Comparison of ENCODE assay signal across 12 mouse cellular contexts in genomic region chr6:117956851-117957501, GRCm38 (mm10). TPM values are rescaled to one million over a fixed set of nuclear protein-coding genes. Genes with fewer than 3 reads are reported as not detected.
DNase-seq lines count a peak whose midpoint lies in the region; ATAC-seq and TF ChIP-seq lines count a peak whose summit lies in the region.
"Had no signal": no experiment of that assay in that cellular context is flagged by ENCODE, and none has a peak within 500 bp of the region (broad histone marks: within the 10 kb centered on the region; RNA-seq: fewer than 3 reads in every experiment).

No protein-coding gene starts in this region.

- no peak for DNase-seq in heart, postnatal 25 days (ENCODE audit: low spot score)
- peak; percentile 12 for DNase-seq in ovary, adult 18-20 months (ENCODE audit: low spot score)
- no peak for DNase-seq in ovary, postnatal 10 days (ENCODE audit: low spot score)
- DNase-seq in kidney, adult 9 months: peak; percentile 24
- no peak for DNase-seq in stomach, postnatal 0 days (ENCODE audit: low spot score)
- DNase-seq in cerebellum, postnatal 4 days (ENCODE audit: low spot score in 2 of 2): no peak
- DNase-seq: gastrocnemius, postnatal 36 days had no signal

- 17% methylated on average over 14 of the region's 14 CpGs for WGBS in heart, embryonic 13.5 days
- 20% methylated on average over 14 of the region's 14 CpGs for WGBS in stomach, postnatal 0 days

- no peak overlapping the region for H3K9ac ChIP-seq in heart, embryonic 13.5 days
- H3K9ac ChIP-seq in stomach, postnatal 0 days (ENCODE audit: low read length): no peak overlapping the region
- H3K9ac ChIP-seq: embryonic facial prominence, embryonic 15.5 days; lung, embryonic 15.5 days had no signal

- no peak for TF ChIP-seq EP300 in stomach, postnatal 0 days (optimal IDR thresholded peaks at IDR 0.05)

- intact Hi-C loops in heart, postnatal 25 days (cut with DNase I): no loop called here

- peak; percentile 24; the same call in 1 of the 2 replicates for TF ChIP-seq CTCF in stomach, postnatal 0 days (IDR thresholded peaks at IDR 0.05; ENCODE audit: low read depth)

- H3K27ac ChIP-seq in heart, embryonic 13.5 days (replicated peaks): no peak overlapping the region
- no peak overlapping the region for H3K27ac ChIP-seq in stomach, postnatal 0 days (replicated peaks)
- H3K27ac ChIP-seq: embryonic facial prominence, embryonic 15.5 days; lung, embryonic 15.5 days had no signal

- no peaks in the 10 kb centered on the region for H3K9me3 ChIP-seq in heart, embryonic 13.5 days
- H3K9me3 ChIP-seq in stomach, postnatal 0 days (ENCODE audit: control insufficient read depth, low read length): no peaks in the 10 kb centered on the region
- H3K9me3 ChIP-seq: embryonic facial prominence, embryonic 15.5 days; lung, embryonic 15.5 days had no signal

- H3K36me3 ChIP-seq in heart, embryonic 13.5 days: no peaks in the 10 kb centered on the region
- H3K36me3 ChIP-seq in stomach, postnatal 0 days (ENCODE audit: control insufficient read depth, insufficient read depth, low read length): no peaks in the 10 kb centered on the region
- H3K36me3 ChIP-seq: embryonic facial prominence, embryonic 15.5 days; lung, embryonic 15.5 days had no signal

- ATAC-seq in heart, embryonic 13.5 days (ENCODE audit: extremely low read depth, insufficient number of reproducible peaks, low FRiP score, low TSS enrichment): no peak
- ATAC-seq in stomach, postnatal 0 days (ENCODE audit: low FRiP score, low TSS enrichment): no peak
- ATAC-seq in inflammation-experienced regulatory T-cells, adult 6 months: no peak

- H3K4me1 ChIP-seq in heart, embryonic 13.5 days: peaks cover 5% of the 10 kb centered on the region
- no peaks in the 10 kb centered on the region for H3K4me1 ChIP-seq in stomach, postnatal 0 days (replicated peaks; ENCODE audit: control insufficient read depth, insufficient read depth)
- H3K4me1 ChIP-seq: embryonic facial prominence, embryonic 15.5 days had no signal

- H3K27me3 ChIP-seq in heart, embryonic 13.5 days (replicated peaks): no peaks in the 10 kb centered on the region
- H3K27me3 ChIP-seq in stomach, postnatal 0 days (ENCODE audit: control insufficient read depth, insufficient read depth, low read length): no peaks in the 10 kb centered on the region
- H3K27me3 ChIP-seq: embryonic facial prominence, embryonic 15.5 days; lung, embryonic 15.5 days had no signal

- no peak overlapping the region for H3K4me3 ChIP-seq in heart, embryonic 13.5 days
- no peak overlapping the region for H3K4me3 ChIP-seq in stomach, postnatal 0 days (ENCODE audit: low read depth, low read length)
- H3K4me3 ChIP-seq: embryonic facial prominence, embryonic 15.5 days; lung, embryonic 15.5 days had no signal

- H3K4me2 ChIP-seq in heart, embryonic 13.5 days: peak overlapping the region; percentile 51
- peak overlapping the region; percentile 17; the same call in 1 of the 2 replicates for H3K4me2 ChIP-seq in stomach, postnatal 0 days (replicated peaks; ENCODE audit: low read depth)
- H3K4me2 ChIP-seq: embryonic facial prominence, embryonic 15.5 days; lung, embryonic 15.5 days had no signal

RNA-seq across cellular contexts. Expression of gene Fxyd4, which starts 19.5 kb away (rescaled TPM):
- 1.9 and 2.5 TPM in 2 replicates for polyA plus RNA-seq in heart, embryonic 13.5 days (2015; fragmentation: Nextera tagmentation; extraction: Ambion mirVana)
- not detected for total RNA-seq in heart, postnatal 25 days (2021)
- 4.2 and 5.8 TPM in 2 replicates for polyA plus RNA-seq in stomach, postnatal 0 days (2015; fragmentation: Nextera tagmentation; extraction: Ambion mirVana)
- 10 to 100 TPM in 2 of 3 experiments, 1 to 10 TPM in 1; 6.1 to 16.1 (median 10.9) TPM for polyA plus RNA-seq in inflammation-experienced regulatory T-cells, adult 6 months (2017; shearing (Covaris generic))
- total RNA-seq: gastrocnemius, postnatal 36 days; layer of hippocampus, postnatal 10 days had no signal

RNA-seq across cellular contexts. Expression of gene Rasgef1a, which starts 54.3 kb away (rescaled TPM):
- polyA plus RNA-seq in heart, embryonic 13.5 days (2015; fragmentation: Nextera tagmentation; extraction: Ambion mirVana): 0.32 and 0.38 TPM in 2 replicates
- total RNA-seq in heart, postnatal 25 days (2021): under 1 TPM; 0.14 to 0.16 TPM
- 0.13 and 0.19 TPM in 2 replicates for polyA plus RNA-seq in stomach, postnatal 0 days (2015; fragmentation: Nextera tagmentation; extraction: Ambion mirVana)
- 1 to 10 TPM; 4.0 to 4.8 (median 4.6) TPM for polyA plus RNA-seq in inflammation-experienced regulatory T-cells, adult 6 months (2017; shearing (Covaris generic))

RNA-seq across cellular contexts. Expression of gene Hnrnpf, which starts 56.9 kb away (rescaled TPM):
- polyA plus RNA-seq in heart, embryonic 13.5 days (2015; fragmentation: Nextera tagmentation; extraction: Ambion mirVana): 440 and 506 TPM in 2 replicates
- total RNA-seq in heart, postnatal 25 days (2021): 100 to 1,000 TPM; 192 to 213 TPM
- polyA plus RNA-seq in stomach, postnatal 0 days (2015; fragmentation: Nextera tagmentation; extraction: Ambion mirVana): 388 and 401 TPM in 2 replicates
- polyA plus RNA-seq in inflammation-experienced regulatory T-cells, adult 6 months (2017; shearing (Covaris generic)): 1,000 to 10,000 TPM in 1 of 3 experiments, 100 to 1,000 TPM in 2; 776 to 1,009 (median 841) TPM

Comparison
In these comparisons a context has a peak if more than half of its experiments do, and no peak if none do; other contexts are left out.
1. DNase-seq: peak in ovary, adult 18-20 months (single experiment) and kidney, adult 9 months (single experiment); none in heart, postnatal 25 days (single experiment), ovary, postnatal 10 days (single experiment), stomach, postnatal 0 days (single experiment) and cerebellum, postnatal 4 days (0 of 2).